Mouse (Mus musculus): Measurements from ENCODE around the gene Ptprm. TPM values are rescaled to one million over a fixed set of nuclear protein-coding genes. Genes with fewer than 3 reads are reported as not detected.

The Ptprm gene
- polyA plus RNA-seq, 2 experiments = 0.66 to 0.79 TPM

- H3K9ac ChIP-seq (replicated peaks) = no peak overlapping the region
- ATAC-seq (ENCODE audit: insufficient read depth) (no peak), DNase-seq (ENCODE audit: low read depth in 3 of 3, low spot score in 3 of 3) (no peak)
- H3K4me1 ChIP-seq (replicated peaks; ENCODE audit: control insufficient read depth in 2 of 2, insufficient read depth in 2 of 2, low read length in 1 of 2) = no peaks in the 10 kb centered on the region
- TF ChIP-seq EP300 (IDR thresholded peaks at IDR 0.05; ENCODE audit: low read depth) (no peak), CTCF (IDR thresholded peaks at IDR 0.05; ENCODE audit: low read depth) (no peak)
- H3K9me3 ChIP-seq (ENCODE audit: control insufficient read depth, low read length) = no peaks in the 10 kb centered on the region
- H3K27ac ChIP-seq = no peak overlapping the region
- H3K27me3 ChIP-seq (ENCODE audit: control insufficient read depth, insufficient read depth, low read length) = no peaks in the 10 kb centered on the region
- no peak overlapping the region for H3K4me2 ChIP-seq (ENCODE audit: low read depth)
- H3K36me3 ChIP-seq (replicated peaks; ENCODE audit: control insufficient read depth, insufficient read depth, low read depth) = no peaks in the 10 kb centered on the region
- 69% methylated on average over 2 of the region's 2 CpGs for WGBS (ENCODE audit: insufficient replicate concordance)
- no peak overlapping the region for H3K4me3 ChIP-seq (ENCODE audit: insufficient read depth in 1 of 2, low read depth in 2 of 2, low read length in 2 of 2)
Measured at GRCm38 (mm10) chr17:66674667-66675066, 679.6 kb downstream of the Ptprm start.

- Histone ChIP-seq H3K4me3 (ENCODE audit: insufficient read depth in 1 of 2, low read depth in 2 of 2, low read length in 2 of 2) (no peak overlapping the region), H3K9ac (replicated peaks) (no peak overlapping the region), H3K4me2 (ENCODE audit: low read depth) (no peak overlapping the region), H3K4me1 (replicated peaks; ENCODE audit: control insufficient read depth in 2 of 2, insufficient read depth in 2 of 2, low read length in 1 of 2) (no peaks in the 10 kb centered on the region), H3K27ac (no peak overlapping the region), H3K9me3 (ENCODE audit: control insufficient read depth, low read length) (no peaks in the 10 kb centered on the region), H3K27me3 (ENCODE audit: control insufficient read depth, insufficient read depth, low read length) (no peaks in the 10 kb centered on the region), H3K36me3 (replicated peaks; ENCODE audit: control insufficient read depth, insufficient read depth, low read depth) (no peaks in the 10 kb centered on the region)
- DNase-seq (ENCODE audit: low read depth in 3 of 3, low spot score in 3 of 3) (no peak), ATAC-seq (ENCODE audit: insufficient read depth) (no peak)
- WGBS (ENCODE audit: insufficient replicate concordance) = 76% methylated on average over 16 of the region's 16 CpGs
- TF ChIP-seq CTCF (IDR thresholded peaks at IDR 0.05; ENCODE audit: low read depth) (no peak), EP300 (IDR thresholded peaks at IDR 0.05; ENCODE audit: low read depth) (no peak)
Measured at GRCm38 (mm10) chr17:66671715-66672230, 682.5 kb downstream of the Ptprm start.

- H3K4me1 ChIP-seq (replicated peaks; ENCODE audit: control insufficient read depth in 2 of 2, insufficient read depth in 2 of 2, low read length in 1 of 2) = no peaks in the 10 kb centered on the region
- DNase-seq (ENCODE audit: low read depth in 3 of 3, low spot score in 3 of 3) (no peak), ATAC-seq (ENCODE audit: insufficient read depth) (no peak)
- no peaks in the 10 kb centered on the region for H3K36me3 ChIP-seq (replicated peaks; ENCODE audit: control insufficient read depth, insufficient read depth, low read depth)
- WGBS (ENCODE audit: insufficient replicate concordance) = 68% methylated on average over 8 of the region's 8 CpGs
- no peak overlapping the region for H3K4me2 ChIP-seq (ENCODE audit: low read depth)
- no peaks in the 10 kb centered on the region for H3K9me3 ChIP-seq (ENCODE audit: control insufficient read depth, low read length)
- no peak overlapping the region for H3K9ac ChIP-seq (replicated peaks)
- TF ChIP-seq CTCF (IDR thresholded peaks at IDR 0.05; ENCODE audit: low read depth) (no peak), EP300 (IDR thresholded peaks at IDR 0.05; ENCODE audit: low read depth) (no peak)
- no peak overlapping the region for H3K4me3 ChIP-seq (ENCODE audit: insufficient read depth in 1 of 2, low read depth in 2 of 2, low read length in 2 of 2)
- no peak overlapping the region for H3K27ac ChIP-seq
- H3K27me3 ChIP-seq (ENCODE audit: control insufficient read depth, insufficient read depth, low read length) = no peaks in the 10 kb centered on the region
Measured at GRCm38 (mm10) chr17:66671287-66671686, 683.0 kb downstream of the Ptprm start.

GRCm38 (mm10) chr17:66665791-66666190, 688.5 kb downstream of the Ptprm start:
- Histone ChIP-seq H3K9ac (replicated peaks) (no peak overlapping the region), H3K36me3 (replicated peaks; ENCODE audit: control insufficient read depth, insufficient read depth, low read depth) (no peaks in the 10 kb centered on the region), H3K27ac (no peak overlapping the region), H3K27me3 (ENCODE audit: control insufficient read depth, insufficient read depth, low read length) (no peaks in the 10 kb centered on the region), H3K4me1 (replicated peaks; ENCODE audit: control insufficient read depth in 2 of 2, insufficient read depth in 2 of 2, low read length in 1 of 2) (no peaks in the 10 kb centered on the region), H3K4me3 (ENCODE audit: insufficient read depth in 1 of 2, low read depth in 2 of 2, low read length in 2 of 2) (no peak overlapping the region), H3K9me3 (ENCODE audit: control insufficient read depth, low read length) (no peaks in the 10 kb centered on the region), H3K4me2 (ENCODE audit: low read depth) (no peak overlapping the region)
- no peak for TF ChIP-seq EP300 (IDR thresholded peaks at IDR 0.05; ENCODE audit: low read depth)
- no peak for TF ChIP-seq CTCF (IDR thresholded peaks at IDR 0.05; ENCODE audit: low read depth)
- 68% methylated on average over 3 of the region's 3 CpGs for WGBS (ENCODE audit: insufficient replicate concordance)
- ATAC-seq (ENCODE audit: insufficient read depth) (no peak), DNase-seq (ENCODE audit: low read depth in 3 of 3, low spot score in 3 of 3) (no peak)

GRCm38 (mm10) chr17:66665201-66665756, 689.0 kb downstream of the Ptprm start:
- no peak for DNase-seq (ENCODE audit: low read depth in 3 of 3, low spot score in 3 of 3)
- no peak for ATAC-seq (ENCODE audit: insufficient read depth)

More at GRCm38 (mm10) chr17:66665201-66665756, 689.0 kb downstream of the Ptprm start:
- 67% methylated on average over 3 of the region's 3 CpGs for WGBS (ENCODE audit: insufficient replicate concordance)
- H3K9me3 ChIP-seq (ENCODE audit: control insufficient read depth, low read length) = no peaks in the 10 kb centered on the region
- TF ChIP-seq EP300 (IDR thresholded peaks at IDR 0.05; ENCODE audit: low read depth) = no peak
- TF ChIP-seq CTCF (IDR thresholded peaks at IDR 0.05; ENCODE audit: low read depth) = no peak
- no peaks in the 10 kb centered on the region for H3K4me1 ChIP-seq (replicated peaks; ENCODE audit: control insufficient read depth in 2 of 2, insufficient read depth in 2 of 2, low read length in 1 of 2)
- H3K36me3 ChIP-seq (replicated peaks; ENCODE audit: control insufficient read depth, insufficient read depth, low read depth) = no peaks in the 10 kb centered on the region
- no peak overlapping the region for H3K4me3 ChIP-seq (ENCODE audit: insufficient read depth in 1 of 2, low read depth in 2 of 2, low read length in 2 of 2)
- H3K27me3 ChIP-seq (ENCODE audit: control insufficient read depth, insufficient read depth, low read length) = no peaks in the 10 kb centered on the region
- H3K9ac ChIP-seq (replicated peaks) = no peak overlapping the region
- H3K27ac ChIP-seq = no peak overlapping the region
- H3K4me2 ChIP-seq (ENCODE audit: low read depth) = no peak overlapping the region

Data from liver, embryonic 14.5 days (tissue).